Mouse (Mus musculus) spleen, adult 2 months (tissue): ENCODE data around the gene Lce1m. TPM values are rescaled to one million over a fixed set of nuclear protein-coding genes. Genes with fewer than 3 reads are reported as not detected.

Experiments
- DNase-seq, 2 experiments: peaks; one replicate each; pipeline versions ENCODE4 v3.0.0 to v3.0.0-alpha.2; 2012 to 2021; ENCODE audit warnings: low spot score in 2 of 2, low read depth in 1 of 2
- H3K27ac ChIP-seq: fragments of 200-500 bp; 2 replicates; pipeline ENCODE4 v1.5.1; 2012; ENCODE audit warnings: low read length, inconsistent platforms; ENCODE audit not compliant: insufficient read depth
- H3K27me3 ChIP-seq: fragments of 200-500 bp; 2 replicates; pipeline ENCODE4 v1.6.1; 2012; ENCODE audit warnings: mild to moderate bottlenecking, moderate library complexity, low read length, inconsistent platforms; ENCODE audit not compliant: control insufficient read depth, insufficient read depth
- H3K36me3 ChIP-seq: fragments of 200-500 bp; 2 replicates; pipeline ENCODE4 v1.6.1; 2012; ENCODE audit warnings: mild to moderate bottlenecking, low read length, inconsistent platforms; ENCODE audit not compliant: control insufficient read depth, insufficient read depth
- H3K4me1 ChIP-seq: fragments of 200-500 bp; 2 replicates; pipeline ENCODE4 v1.6.1; 2011; ENCODE audit warnings: inconsistent platforms; ENCODE audit not compliant: control insufficient read depth, insufficient read depth, insufficient read length
- H3K4me3 ChIP-seq: fragments of 200-500 bp; 2 replicates; pipeline ENCODE4 v1.5.1; 2011; ENCODE audit warnings: mild to moderate bottlenecking, inconsistent platforms; ENCODE audit not compliant: insufficient read depth, insufficient read length; ENCODE audit errors: extremely low read depth
- CTCF ChIP-seq: fragments of 200-500 bp; IDR thresholded peaks from 2 replicates; pipeline ENCODE4 v1.5.1; 2011; ENCODE audit warnings: mild to moderate bottlenecking, inconsistent platforms; ENCODE audit not compliant: insufficient read depth, insufficient read length, insufficient replicate concordance; ENCODE audit errors: extremely low read depth
- POLR2A ChIP-seq: fragments of 200-500 bp; IDR thresholded peaks from 2 replicates; pipeline ENCODE4 v1.6.1; 2011; ENCODE audit warnings: low read depth, low read length, inconsistent platforms
- WGBS: fragments of 180-500 bp; shearing (Covaris S2); methylation state at CpG from one replicate; pipeline ENCODE4 v1.1.7; 2018; 5-methylcytosine and 5-hydroxymethylcytosine counted together
- polyA plus RNA-seq: library from polyadenylated mRNA; depleted of rRNA; stranded (reverse); fragments of >200 nt; gene quantifications from 2 replicates; pipeline ENCODE4 v1.2.3, GENCODE M21; 2012; rRNA removed

Gene Lce1m
- polyA plus RNA-seq, 1 experiment: not detected

DNA sequence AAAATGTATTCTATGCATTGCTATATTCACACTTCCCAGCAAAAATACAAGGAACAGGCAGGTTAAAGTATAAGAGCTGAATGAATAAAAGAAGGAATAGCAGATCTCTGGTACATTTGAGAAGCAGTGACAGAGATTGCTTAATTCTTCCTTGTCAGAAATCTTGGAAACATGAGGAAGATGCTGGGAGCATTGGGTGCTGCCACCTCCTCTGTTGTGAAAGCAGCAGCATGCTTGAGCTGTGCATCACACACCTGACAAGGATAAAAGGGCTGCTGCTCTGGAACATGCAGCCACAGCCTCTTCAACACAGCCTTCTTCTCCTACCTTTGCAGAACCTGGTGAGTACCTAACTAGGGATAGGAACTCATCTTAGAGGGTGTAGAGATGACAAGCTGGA, 26.9 kb downstream of the Lce1m start, which contains the start of gene Lce3f:
Lce3f (plus strand) TSS at position 301 of the 400 bp plus-strand sequence.
- H3K36me3 ChIP-seq: no peaks in the 10 kb centered on the region
- no peak within 1 kb of the TSS for H3K4me3 ChIP-seq
- H3K27me3 ChIP-seq: no peaks in the 10 kb centered on the region
- H3K4me1 ChIP-seq: no peaks in the 10 kb centered on the region
- no peak within 1 kb of the TSS for H3K27ac ChIP-seq
- no peak for DNase-seq
- TF ChIP-seq POLR2A (no peak), CTCF (no peak)

DNA sequence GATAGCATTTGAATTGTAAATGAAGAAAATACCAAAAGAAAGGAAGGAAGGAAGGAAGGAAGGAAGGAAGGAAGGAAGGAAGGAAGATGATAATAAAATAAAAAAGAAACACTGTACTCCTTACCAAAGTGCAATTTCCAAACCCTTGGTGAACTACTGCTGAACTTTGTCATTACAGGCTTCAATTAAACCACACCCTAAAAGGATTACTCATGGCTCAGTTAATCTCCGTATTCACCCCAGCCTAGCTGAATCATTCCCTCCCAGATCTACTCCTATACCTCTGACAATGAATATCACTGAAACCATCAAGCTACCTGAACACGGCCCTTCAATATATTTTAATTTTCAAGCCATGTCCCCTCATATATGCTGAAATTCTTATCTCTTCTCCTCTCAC, 40.4 kb downstream of the Lce1m start:
- Histone ChIP-seq H3K4me1 (no peaks in the 10 kb centered on the region), H3K36me3 (no peaks in the 10 kb centered on the region), H3K27ac (no peak overlapping the region), H3K4me3 (no peak overlapping the region), H3K27me3 (no peaks in the 10 kb centered on the region)
- WGBS: 80% methylated on average over 2 of the region's 2 CpGs
- no peak for TF ChIP-seq CTCF
- TF ChIP-seq POLR2A: no peak
- DNase-seq: no peak

Other genes starting within 250 kb of the Lce1m start
- gene Lce1i, start 240.2 kb downstream of the Lce1m start, polyA plus RNA-seq: not detected in 2 replicates
- not detected in 2 replicates for gene Lce1j, start 228.5 kb downstream of the Lce1m start, polyA plus RNA-seq
- gene Lce1k, start 211.2 kb downstream of the Lce1m start, polyA plus RNA-seq: not detected in 2 replicates
- not detected in 2 replicates for gene Kprp, start 191.8 kb downstream of the Lce1m start, polyA plus RNA-seq
- not detected in 2 replicates for gene Lce1l, start 167.8 kb downstream of the Lce1m start, polyA plus RNA-seq
- not detected in 2 replicates for gene 2310050C09Rik, start 148.8 kb downstream of the Lce1m start, polyA plus RNA-seq
- gene Lce3a, start 92.8 kb downstream of the Lce1m start, polyA plus RNA-seq: not detected in 2 replicates
- not detected in 2 replicates for gene Lce3b, start 86.1 kb downstream of the Lce1m start, polyA plus RNA-seq
- not detected in 2 replicates for gene Lce3c, start 74.6 kb downstream of the Lce1m start, polyA plus RNA-seq
- not detected in 2 replicates for gene Lce3d, start 61.7 kb downstream of the Lce1m start, polyA plus RNA-seq
- not detected in 2 replicates for gene Lce3e, start 52.0 kb downstream of the Lce1m start, polyA plus RNA-seq
- not detected in 2 replicates for gene Lce3f, start 26.8 kb downstream of the Lce1m start, polyA plus RNA-seq
- gene Crct1, start 3.4 kb downstream of the Lce1m start, polyA plus RNA-seq: not detected in 2 replicates
- not detected in 2 replicates for gene Gm4858, start 49.8 kb upstream of the Lce1m start, polyA plus RNA-seq
- gene Crnn, start 125.7 kb upstream of the Lce1m start, polyA plus RNA-seq: not detected in 2 replicates
- not detected in 2 replicates for gene Flg2, start 178.2 kb upstream of the Lce1m start, polyA plus RNA-seq